Mouse (Mus musculus) lung, postnatal 25 days (tissue): ENCODE results near the gene Piezo1.
A peak's percentile ranks its signal among the peaks of the same experiment; 100 is the strongest.

ENCODE experiments used
- DNase-seq: peaks from one replicate; pipeline ENCODE4 v3.0.0; 2022; ENCODE audit warnings: low spot score

Gene Piezo1

DNA sequence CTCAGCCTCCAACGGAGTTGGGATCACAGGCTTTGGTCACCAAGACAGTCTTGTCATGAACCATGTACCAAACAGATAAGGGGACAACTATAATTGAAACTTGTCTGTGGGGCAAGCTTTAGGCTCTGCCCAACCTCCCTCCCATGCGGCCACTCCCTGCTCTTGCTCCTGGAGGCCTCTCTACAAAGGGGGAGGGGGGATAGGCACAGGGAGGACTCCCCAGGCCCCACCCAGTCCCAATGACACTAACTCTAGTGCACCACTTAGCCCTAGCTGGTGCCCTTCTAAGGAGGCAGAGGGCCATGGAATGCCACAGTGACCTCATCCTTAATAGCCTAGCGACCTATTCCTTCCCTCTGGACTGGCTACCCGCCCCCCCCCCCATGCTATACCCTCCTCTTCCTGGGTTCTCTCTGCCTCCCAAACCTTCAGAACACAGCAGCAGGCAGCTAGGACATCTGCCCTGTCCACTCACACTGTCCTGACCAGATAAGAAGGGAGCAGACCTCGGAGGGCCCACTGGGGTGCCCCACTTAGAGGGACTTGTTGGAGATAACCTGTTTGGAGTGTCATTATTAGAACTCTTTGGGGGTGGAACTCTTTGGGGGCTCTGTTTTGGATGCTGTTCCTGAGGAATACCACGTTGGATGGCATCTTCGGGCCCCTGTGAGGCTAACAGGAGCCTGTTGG is 4.9 kb downstream of the Piezo1 start:
- DNase-seq: no peak

DNA sequence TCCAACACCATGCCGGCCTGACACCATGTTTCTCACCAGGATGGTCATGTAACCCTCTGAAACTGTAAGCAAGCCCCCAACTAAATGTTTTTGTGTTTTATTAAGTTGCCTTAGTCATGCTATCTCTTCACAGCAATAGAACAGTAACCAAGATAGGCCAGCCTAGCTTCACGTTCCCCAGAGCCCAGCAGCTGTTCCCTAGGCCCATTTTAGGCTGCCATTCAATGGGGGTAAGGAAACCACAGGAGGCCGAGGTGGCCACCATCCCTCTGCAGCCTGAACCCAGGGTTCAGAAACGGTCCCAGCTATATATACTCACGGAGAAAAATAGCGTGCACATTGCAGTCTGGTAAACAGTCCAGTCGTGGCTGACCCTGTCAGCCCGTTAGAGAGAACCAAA is 7.0 kb downstream of the Piezo1 start:
- no peak for DNase-seq

- DNase-seq: no peak
Measured at GRCm38 (mm10) chr8:122538310-122539076, 12.6 kb downstream of the Piezo1 start.

DNA sequence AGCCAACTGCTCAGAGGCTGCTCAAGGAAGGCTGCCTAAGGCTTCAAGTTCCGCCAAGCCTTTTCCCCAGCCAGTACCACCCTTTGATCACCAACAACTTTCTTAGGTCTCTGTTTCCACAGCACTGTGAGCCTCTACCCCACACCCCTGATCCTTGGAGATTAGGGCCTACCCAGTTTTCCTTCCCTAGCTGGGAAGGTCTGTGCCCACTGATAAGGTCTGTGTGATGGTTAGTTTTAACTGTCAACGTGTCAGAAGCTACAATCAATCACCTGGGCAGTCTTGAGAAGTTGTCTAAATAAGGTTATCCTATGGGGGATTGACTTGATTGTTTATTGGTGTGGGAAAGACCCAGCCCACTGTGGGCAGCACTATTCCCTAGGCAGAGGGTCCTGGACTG is 13.3 kb downstream of the Piezo1 start:
- no peak for DNase-seq

DNA sequence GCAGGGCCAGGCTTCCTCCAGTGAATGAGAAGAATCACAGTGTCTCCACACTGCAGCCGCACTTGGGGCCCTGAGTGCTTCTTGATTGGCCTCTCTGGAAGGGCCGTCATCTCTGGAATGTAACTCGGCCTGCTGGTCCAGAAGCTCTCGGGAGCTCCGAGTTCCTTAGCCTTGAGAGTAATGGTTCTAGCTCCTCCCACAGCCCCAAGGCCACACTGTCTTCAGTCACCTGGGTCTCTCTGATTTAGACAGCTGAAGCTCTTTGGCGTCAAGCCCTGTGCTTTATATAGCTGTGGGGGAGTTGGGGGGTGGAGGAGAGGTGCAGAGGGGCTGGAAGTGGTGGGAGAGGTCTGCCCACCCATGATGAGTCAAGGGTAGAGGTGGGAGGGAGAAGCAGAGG is 14.1 kb downstream of the Piezo1 start:
- DNase-seq: peak; percentile 91

GRCm38 (mm10) chr8:122531312-122531711 is 19.8 kb downstream of the Piezo1 start:
- DNase-seq: no peak

DNA sequence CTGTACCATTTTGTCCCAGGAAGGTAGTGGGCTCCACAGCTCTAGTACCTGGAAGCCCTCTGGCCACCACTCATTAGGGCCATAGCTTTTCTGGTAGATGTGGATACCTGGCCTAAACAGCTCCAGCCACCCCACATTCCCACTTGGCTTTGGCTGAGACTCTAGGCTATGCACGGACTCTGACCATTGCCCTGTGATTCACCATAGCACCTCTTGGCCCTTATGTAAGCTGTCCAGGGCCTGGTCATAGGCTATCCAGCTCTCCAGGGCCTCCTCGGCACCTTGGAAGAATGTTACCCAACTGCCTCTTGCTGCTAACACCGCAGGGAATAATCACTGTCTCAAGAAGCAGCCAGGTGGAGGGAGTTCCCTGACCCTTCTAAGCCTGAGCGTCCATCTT is 22.0 kb downstream of the Piezo1 start:
- no peak for DNase-seq

GRCm38 (mm10) chr8:122527937-122528336 is 23.2 kb downstream of the Piezo1 start:
- DNase-seq: no peak

GRCm38 (mm10) chr8:122526526-122527170 is 24.5 kb downstream of the Piezo1 start:
- peak; percentile 73 for DNase-seq

- no peak for DNase-seq
Measured at GRCm38 (mm10) chr8:122526084-122526483, 25.0 kb downstream of the Piezo1 start.

DNA sequence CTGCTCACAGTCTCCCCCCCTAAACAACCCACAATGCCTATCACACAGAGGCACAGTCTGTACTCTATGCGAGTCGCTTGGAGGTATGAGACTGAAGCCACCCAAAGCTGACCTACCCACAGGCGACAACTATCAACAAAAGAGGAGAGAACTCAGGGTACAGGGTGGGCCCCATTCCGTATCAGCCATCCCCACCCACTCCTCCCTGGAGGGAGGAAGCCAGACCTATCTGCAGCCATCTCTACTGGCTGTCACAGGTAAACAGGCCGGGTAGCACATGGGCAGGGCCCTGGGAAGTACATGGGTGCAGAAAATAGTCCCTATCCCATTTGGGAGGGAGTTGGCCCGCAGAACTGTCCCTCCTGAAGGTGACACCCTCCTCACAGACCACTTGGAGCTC is 26.1 kb downstream of the Piezo1 start:
- DNase-seq: no peak

GRCm38 (mm10) chr8:122524506-122524905 is 26.6 kb downstream of the Piezo1 start:
- DNase-seq: no peak

GRCm38 (mm10) chr8:122523652-122524360 is 27.3 kb downstream of the Piezo1 start:
- no peak for DNase-seq

DNA sequence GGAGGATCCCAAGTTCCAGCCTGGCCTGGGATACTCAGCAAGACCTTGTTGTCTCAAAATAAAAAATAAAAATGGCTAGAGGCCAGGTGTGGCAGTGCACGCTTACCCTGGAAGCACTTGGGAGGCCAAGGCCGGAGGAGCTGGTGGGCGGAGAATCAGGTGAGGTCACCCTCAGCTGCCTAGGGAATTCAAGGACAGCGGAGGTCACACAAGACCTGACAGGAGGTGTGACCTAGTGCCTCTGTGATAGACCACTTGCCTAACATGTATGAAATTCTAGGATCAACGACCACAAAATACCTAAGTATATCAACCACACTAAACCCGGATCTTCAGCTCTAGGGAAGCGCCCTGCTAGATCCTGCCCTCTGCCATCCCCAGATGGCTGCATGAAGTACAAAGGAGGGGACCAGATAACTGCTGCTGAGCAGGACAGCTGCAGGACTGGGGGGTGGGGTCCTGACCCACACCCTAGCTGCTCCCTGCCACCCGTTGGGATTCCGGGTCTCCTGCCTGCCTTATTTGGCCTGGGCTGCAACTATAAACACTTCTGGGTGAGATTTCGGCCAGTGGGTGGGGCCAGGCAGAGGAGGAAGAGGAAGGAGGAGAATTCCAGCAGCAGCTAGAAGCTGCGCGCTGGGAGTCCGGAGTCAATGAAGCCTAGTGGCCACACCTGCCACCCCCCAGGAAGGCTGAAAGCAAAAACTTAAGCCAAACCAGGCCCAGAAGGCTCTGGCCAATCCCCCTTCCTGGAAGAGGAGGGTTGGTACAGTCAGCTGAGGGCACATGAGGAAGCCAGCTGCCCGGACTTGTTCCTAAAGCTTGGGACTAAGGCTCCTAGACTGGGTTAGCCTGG is 28.1 kb downstream of the Piezo1 start:
- peak; percentile 87 for DNase-seq

DNA sequence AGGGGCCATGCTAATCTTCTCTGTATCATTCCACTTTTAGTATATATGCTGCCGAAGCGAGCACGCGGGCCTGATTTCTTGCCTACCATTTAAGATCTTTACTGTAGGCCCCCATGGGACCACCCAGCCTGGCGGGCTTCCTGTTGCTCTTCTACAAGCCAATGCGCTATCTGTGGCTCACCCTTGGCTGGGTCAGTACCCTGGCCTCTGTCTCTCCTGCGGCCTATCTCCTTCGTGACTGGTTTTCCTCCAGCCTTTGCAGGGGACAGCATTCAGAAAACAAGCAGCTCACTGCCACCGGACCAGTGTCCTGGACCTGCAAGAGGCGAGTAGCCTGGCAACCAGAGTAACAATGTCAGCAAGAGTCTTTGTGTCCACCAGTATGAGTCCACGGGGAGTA is 30.5 kb downstream of the Piezo1 start:
- no peak for DNase-seq

- DNase-seq: peak; percentile 80
Measured at GRCm38 (mm10) chr8:122517541-122518190, 33.5 kb downstream of the Piezo1 start.

- no peak for DNase-seq
Measured at GRCm38 (mm10) chr8:122515699-122516098, 35.4 kb downstream of the Piezo1 start.

DNA sequence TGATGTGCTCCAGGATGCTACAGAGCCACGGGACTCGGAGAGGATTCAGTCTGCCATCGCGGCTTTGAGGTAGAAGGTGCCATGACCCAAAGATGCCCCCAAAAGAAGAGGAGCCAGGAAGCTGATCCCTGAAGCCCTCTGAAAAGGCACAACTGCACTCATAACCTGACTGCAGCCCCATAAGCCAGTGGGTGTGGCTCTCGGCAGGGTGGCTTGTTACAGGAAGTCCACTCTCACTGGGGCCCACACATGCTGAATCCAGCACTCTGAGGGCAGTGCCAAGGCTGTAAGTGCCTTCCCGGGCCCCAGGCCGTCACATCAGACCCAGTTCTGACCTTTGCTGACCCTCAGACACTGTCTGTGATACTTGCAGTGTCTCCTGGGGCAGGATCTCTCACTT is 38.7 kb downstream of the Piezo1 start:
- no peak for DNase-seq

- no peak for DNase-seq
Measured at GRCm38 (mm10) chr8:122511552-122511951, 39.6 kb downstream of the Piezo1 start.

- peak; percentile 80 for DNase-seq
Measured at GRCm38 (mm10) chr8:122500856-122501255, 50.3 kb downstream of the Piezo1 start.

- DNase-seq: no peak
Measured at GRCm38 (mm10) chr8:122497912-122498311, 53.2 kb downstream of the Piezo1 start.
